Mouse (Mus musculus) heart, adult 2 months (tissue): Measurements from ENCODE around the gene Ppil3. TPM values are rescaled to one million over a fixed set of nuclear protein-coding genes. Genes with fewer than 3 reads are reported as not detected.
A peak's percentile ranks its signal among the peaks of the same experiment; 100 is the strongest.

Experiments
- DNase-seq, 2 experiments: peaks; one replicate each; pipeline ENCODE4 v3.0.0; 2021
- H3K27ac ChIP-seq: fragments of 200-600 bp; 2 replicates; pipeline ENCODE4 v1.8.1; 2022
- H3K27me3 ChIP-seq: fragments of 200-500 bp; 2 replicates; pipeline ENCODE4 v1.6.1; 2012; ENCODE audit warnings: mild to moderate bottlenecking, low read length, inconsistent platforms, mixed read lengths; ENCODE audit not compliant: control insufficient read depth, insufficient read depth
- H3K36me3 ChIP-seq: fragments of 200-500 bp; 2 replicates; pipeline ENCODE4 v1.6.1; 2012; ENCODE audit warnings: low read length, inconsistent platforms; ENCODE audit not compliant: control insufficient read depth, insufficient read depth
- H3K4me1 ChIP-seq: fragments of 200-500 bp; 2 replicates; pipeline ENCODE4 v1.6.1; 2011; ENCODE audit warnings: low read length; ENCODE audit not compliant: control insufficient read depth, insufficient read depth
- H3K4me3 ChIP-seq: fragments of 200-600 bp; 2 replicates; pipeline ENCODE4 v1.8.1; 2022
- H3K79me2 ChIP-seq: fragments of 200-500 bp; replicated peaks from 2 replicates; pipeline ENCODE4 v1.6.1; 2012; ENCODE audit warnings: mild to moderate bottlenecking, inconsistent platforms, low read length, moderate library complexity, mixed read lengths; ENCODE audit not compliant: control insufficient read depth, insufficient read depth
- H3K9ac ChIP-seq: fragments of 200-500 bp; 2 replicates; pipeline ENCODE4 v1.6.1; 2012; ENCODE audit warnings: low read depth, mild to moderate bottlenecking, control low read depth, inconsistent platforms, low read length, mixed read lengths
- CTCF ChIP-seq: fragments of 200-600 bp; IDR thresholded peaks from 2 replicates; pipeline ENCODE4 v1.8.1; 2022; ENCODE audit warnings: antibody characterized with exemption, mild to moderate bottlenecking, moderate library complexity
- EP300 ChIP-seq: fragments of 200-500 bp; IDR thresholded peaks from 2 replicates; pipeline ENCODE4 v1.6.1; 2011; ENCODE audit warnings: low read depth, low read length, control low read depth; ENCODE audit not compliant: insufficient read depth
- POLR2A ChIP-seq: fragments of 200-500 bp; IDR thresholded peaks from 2 replicates; pipeline ENCODE4 v1.6.1; 2011; ENCODE audit warnings: mild to moderate bottlenecking, low read depth, low read length, control low read depth; ENCODE audit not compliant: insufficient read depth
- WGBS: fragments of 180-500 bp; shearing (Covaris S2); methylation state at CpG from one replicate; pipeline ENCODE4 v1.1.7; 2018; 5-methylcytosine and 5-hydroxymethylcytosine counted together
- intact Hi-C: fragments of 180-260 bp; cut with DNase I; formaldehyde crosslinking; loops from one replicate; pipeline ENCODE4 v1.15.1; 2025
- polyA plus RNA-seq: library from polyadenylated mRNA; depleted of rRNA; stranded (reverse); fragments of >200 nt; gene quantifications from 2 replicates; pipeline ENCODE4 v1.2.3, GENCODE M21; 2012
- total RNA-seq, 2 experiments: library from RNA; stranded (reverse); gene quantifications; 2 replicates each; pipeline ENCODE4 v1.2.3; 2021

Gene Ppil3
- total and polyA plus RNA-seq, 3 experiments = 17.5 to 19.6 (median 18.3) TPM

- no peak for TF ChIP-seq EP300
- TF ChIP-seq CTCF = no peak
- TF ChIP-seq POLR2A = no peak
- no peak for DNase-seq
- no peaks in the 10 kb centered on the region; the same call in 1 of the 2 replicates for H3K36me3 ChIP-seq
Measured at GRCm38 (mm10) chr1:58460566-58460965, 15.3 kb upstream of the Ppil3 start.

GRCm38 (mm10) chr1:58458867-58459266, 13.6 kb upstream of the Ppil3 start:
- Histone ChIP-seq H3K9ac (no peak overlapping the region), H3K27ac (no peak overlapping the region), H3K36me3 (no peaks in the 10 kb centered on the region; the same call in 1 of the 2 replicates), H3K4me3 (no peak overlapping the region), H3K27me3 (no peaks in the 10 kb centered on the region), H3K4me1 (no peaks in the 10 kb centered on the region), H3K79me2 (no peaks in the 10 kb centered on the region)
- intact Hi-C loops = no loop called here
- no peak for DNase-seq
- WGBS = 64% methylated on average over 2 of the region's 2 CpGs
- TF ChIP-seq POLR2A = no peak
- no peak for TF ChIP-seq EP300
- no peak for TF ChIP-seq CTCF

More at GRCm38 (mm10) chr1:58460566-58460965, 15.3 kb upstream of the Ppil3 start:
- intact Hi-C loops = no loop called here
- H3K4me3 ChIP-seq = no peak overlapping the region
- WGBS = 93% methylated on average over 3 of the region's 3 CpGs
- H3K4me1 ChIP-seq = no peaks in the 10 kb centered on the region
- H3K79me2 ChIP-seq = no peaks in the 10 kb centered on the region
- no peaks in the 10 kb centered on the region for H3K27me3 ChIP-seq
- no peak overlapping the region for H3K27ac ChIP-seq
- no peak overlapping the region for H3K9ac ChIP-seq

GRCm38 (mm10) chr1:58458175-58458574, 12.9 kb upstream of the Ppil3 start:
- H3K27ac ChIP-seq = no peak overlapping the region
- 79% methylated on average over 5 of the region's 5 CpGs for WGBS
- no peaks in the 10 kb centered on the region for H3K4me1 ChIP-seq
- no peak overlapping the region for H3K4me3 ChIP-seq
- TF ChIP-seq EP300 (no peak), CTCF (no peak), POLR2A (no peak)
- H3K79me2 ChIP-seq = no peaks in the 10 kb centered on the region
- H3K36me3 ChIP-seq = no peaks in the 10 kb centered on the region; the same call in 1 of the 2 replicates
- intact Hi-C loops = no loop called here
- H3K27me3 ChIP-seq = no peaks in the 10 kb centered on the region
- no peak for DNase-seq
- no peak overlapping the region for H3K9ac ChIP-seq

GRCm38 (mm10) chr1:58454316-58454715, 9.0 kb upstream of the Ppil3 start:
- Histone ChIP-seq H3K4me1 (no peaks in the 10 kb centered on the region), H3K36me3 (no peaks in the 10 kb centered on the region; the same call in 1 of the 2 replicates), H3K27me3 (no peaks in the 10 kb centered on the region), H3K9ac (no peak overlapping the region), H3K27ac (no peak overlapping the region), H3K79me2 (0 out of 2 replicates have a peak, but pooled peaks cover 1% of the 10 kb centered on the region), H3K4me3 (no peak overlapping the region)
- TF ChIP-seq CTCF = no peak
- no peak for DNase-seq
- intact Hi-C loops = no loop called here
- WGBS = 69% methylated on average over 6 of the region's 6 CpGs

GRCm38 (mm10) chr1:58448396-58448795, 3.1 kb upstream of the Ppil3 start:
- Histone ChIP-seq H3K36me3 (no peaks in the 10 kb centered on the region; the same call in 1 of the 2 replicates), H3K4me1 (peaks cover 2% of the 10 kb centered on the region), H3K27ac (no peak overlapping the region), H3K27me3 (no peaks in the 10 kb centered on the region), H3K4me3 (no peak overlapping the region), H3K9ac (no peak overlapping the region), H3K79me2 (peaks cover 1% of the 10 kb centered on the region; the same call in 1 of the 2 replicates)
- DNase-seq = no peak
- TF ChIP-seq EP300 (no peak), POLR2A (no peak), CTCF (0 out of 2 replicates have a peak, but pooled peaks have one; percentile 3)
- 77% methylated on average over 7 of the region's 7 CpGs for WGBS
- intact Hi-C loops = no loop called here

- H3K79me2 ChIP-seq = peaks cover 1% of the 10 kb centered on the region; the same call in 1 of the 2 replicates
- H3K9ac ChIP-seq = no peak overlapping the region
- H3K36me3 ChIP-seq = no peaks in the 10 kb centered on the region; the same call in 1 of the 2 replicates
- H3K4me3 ChIP-seq = no peak overlapping the region
- intact Hi-C loops = no loop called here
- TF ChIP-seq EP300 = no peak
- no peak for TF ChIP-seq POLR2A
- no peak for TF ChIP-seq CTCF
- H3K27ac ChIP-seq = no peak overlapping the region
- H3K27me3 ChIP-seq = no peaks in the 10 kb centered on the region
- peaks cover 2% of the 10 kb centered on the region for H3K4me1 ChIP-seq
- no peak for DNase-seq
- WGBS = 95% methylated on average over 7 of the region's 7 CpGs
Measured at GRCm38 (mm10) chr1:58447766-58448165, 2.5 kb upstream of the Ppil3 start.
